Mouse (Mus musculus) layer of hippocampus, postnatal 36 days (tissue): Measurements from ENCODE around the gene Fam210b. TPM values are rescaled to one million over a fixed set of nuclear protein-coding genes. Genes with fewer than 3 reads are reported as not detected.
"Not testable (repeated sequence)": the region's sequence is repeated elsewhere in the genome, so short reads cannot be mapped to it uniquely, and the experiment has no call there.

Experiments used
- DNase-seq, 2 experiments: peaks; one replicate each; pipeline ENCODE4 v3.0.0; 2022
- total RNA-seq, 2 experiments: library from RNA; stranded (reverse); gene quantifications; 2 replicates each; pipeline ENCODE4 v1.2.3; 2021

Fam210b gene
- total RNA-seq, result 10 to 100 TPM; 22.8 to 24.2 TPM

DNA sequence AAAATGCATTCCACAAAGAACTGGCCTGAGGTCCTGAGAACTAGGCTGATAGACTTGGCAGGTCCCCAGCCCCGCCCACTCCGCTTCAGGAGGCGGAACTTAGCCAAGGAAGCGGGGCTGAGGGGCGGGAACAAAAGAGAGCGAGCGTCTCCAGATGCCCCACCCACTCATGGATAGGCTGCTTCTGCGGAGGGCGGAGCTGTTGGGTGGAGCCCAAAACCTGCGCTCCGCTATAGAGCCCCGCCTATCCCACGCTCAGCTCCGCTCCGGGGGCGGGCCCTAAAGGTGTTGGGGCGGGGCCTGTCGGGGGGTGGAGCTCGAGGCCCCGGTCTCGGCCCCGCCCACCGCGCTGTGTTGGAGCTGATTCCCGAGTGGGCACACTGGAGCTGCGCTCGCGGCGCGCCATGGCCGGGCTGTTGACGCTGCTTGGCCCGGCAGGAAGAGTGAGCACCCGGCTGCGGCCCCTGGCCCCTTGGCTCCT, at the start of gene Fam210b:
Gene Fam210b, plus strand, starts transcription at position 308 of the 481 bp plus-strand sequence.
- DNase-seq, result peak; percentile 92 to 95

DNA sequence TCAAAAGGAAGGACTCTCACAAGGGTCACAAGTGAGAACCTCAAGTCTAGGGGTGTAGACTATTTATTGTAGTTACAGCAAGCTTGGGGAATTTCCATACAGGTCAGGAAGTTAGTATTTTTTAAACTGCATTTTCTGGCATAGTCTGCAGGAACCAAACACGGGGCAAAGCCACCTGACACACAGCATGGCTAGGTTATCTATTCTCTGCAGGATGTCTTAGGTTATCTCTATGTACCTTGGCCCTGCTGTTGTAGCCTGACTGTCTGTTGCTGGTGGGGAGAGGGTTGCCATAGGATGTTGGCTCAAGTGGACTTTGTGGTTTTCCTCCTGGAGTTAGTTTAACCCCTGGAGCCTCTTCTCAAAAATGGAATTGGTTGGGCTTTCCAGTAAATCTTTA, 47.3 kb upstream of the Fam210b start:
- DNase-seq, result no peak

DNA sequence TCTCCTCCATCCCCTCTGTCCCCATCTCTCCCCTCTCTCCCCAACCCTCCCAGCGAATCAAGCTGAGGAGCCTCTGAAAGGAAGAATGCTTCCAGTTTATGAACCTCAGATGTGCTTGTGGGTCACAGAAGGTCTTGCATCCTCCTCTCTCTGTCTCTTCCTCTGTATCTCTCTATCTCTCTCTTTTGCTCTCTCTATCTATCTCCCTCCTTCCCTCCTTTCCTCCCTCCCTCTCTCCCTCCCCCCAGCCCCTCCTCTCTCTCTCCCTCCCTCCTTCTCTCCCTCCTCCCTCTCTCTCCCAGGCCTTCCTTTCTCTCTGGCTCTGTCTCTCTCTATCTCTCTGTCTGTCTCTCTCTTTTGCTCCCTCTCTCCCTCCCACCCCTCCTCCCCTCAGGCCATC, 46.8 kb upstream of the Fam210b start:
- DNase-seq, result no peak

DNA sequence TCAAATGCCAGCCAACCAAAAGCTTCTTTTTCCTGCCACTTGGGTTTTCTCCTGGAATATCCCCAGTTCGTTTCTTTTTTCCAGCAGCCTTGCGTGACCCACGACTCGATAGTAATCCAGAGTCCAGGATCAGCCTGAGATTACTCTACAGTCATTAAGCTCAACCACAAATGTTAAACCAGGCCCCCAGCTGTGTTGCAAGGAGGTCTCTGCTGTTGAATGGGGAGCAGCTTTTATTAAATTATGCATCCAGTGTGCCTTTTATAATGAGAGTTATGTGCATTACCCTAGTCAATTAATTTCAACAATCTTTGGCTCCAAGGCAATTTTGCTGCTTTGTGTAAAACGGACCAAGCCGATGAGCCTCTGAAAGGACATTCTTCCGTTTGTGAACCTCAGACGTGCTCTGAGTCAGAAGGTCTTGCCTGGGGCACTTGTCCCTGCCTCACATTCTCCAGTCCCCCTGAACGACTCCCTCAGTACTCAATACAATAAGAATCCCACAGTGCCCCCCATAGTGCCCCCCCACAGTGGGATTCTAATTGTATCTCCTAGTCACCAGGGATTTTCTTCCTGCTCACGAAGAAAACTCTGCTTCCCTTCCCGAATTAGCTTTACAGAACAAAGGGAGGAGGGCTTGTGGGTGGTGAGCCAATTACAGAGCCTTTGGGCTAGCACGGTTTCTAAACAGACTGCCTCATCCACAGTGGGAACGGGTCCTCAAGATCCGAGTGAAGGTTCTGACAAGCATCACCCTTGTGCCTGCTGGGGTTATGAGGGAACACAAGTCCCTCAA, 46.0 kb upstream of the Fam210b start:
- DNase-seq, result no peak

DNA sequence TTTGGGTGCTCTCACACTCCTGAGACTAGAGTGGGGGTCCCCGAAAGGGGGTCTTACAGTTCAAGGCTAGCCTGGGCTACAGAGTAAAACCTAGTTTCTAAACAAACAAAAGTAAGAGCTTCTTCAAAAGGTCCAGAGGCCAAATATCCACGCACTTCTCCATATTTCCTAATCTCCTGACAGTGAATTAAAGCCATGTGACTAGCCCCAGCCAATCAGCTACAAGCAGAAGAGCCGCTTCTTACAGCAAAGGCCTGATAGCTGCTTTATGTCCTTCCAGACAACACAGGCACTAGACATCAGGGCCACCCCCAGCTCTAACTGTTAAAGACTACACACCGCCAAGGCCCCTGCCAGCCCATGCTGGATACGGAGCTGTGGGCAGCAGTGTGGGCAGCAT, 43.0 kb upstream of the Fam210b start:
- no peak for DNase-seq

DNA sequence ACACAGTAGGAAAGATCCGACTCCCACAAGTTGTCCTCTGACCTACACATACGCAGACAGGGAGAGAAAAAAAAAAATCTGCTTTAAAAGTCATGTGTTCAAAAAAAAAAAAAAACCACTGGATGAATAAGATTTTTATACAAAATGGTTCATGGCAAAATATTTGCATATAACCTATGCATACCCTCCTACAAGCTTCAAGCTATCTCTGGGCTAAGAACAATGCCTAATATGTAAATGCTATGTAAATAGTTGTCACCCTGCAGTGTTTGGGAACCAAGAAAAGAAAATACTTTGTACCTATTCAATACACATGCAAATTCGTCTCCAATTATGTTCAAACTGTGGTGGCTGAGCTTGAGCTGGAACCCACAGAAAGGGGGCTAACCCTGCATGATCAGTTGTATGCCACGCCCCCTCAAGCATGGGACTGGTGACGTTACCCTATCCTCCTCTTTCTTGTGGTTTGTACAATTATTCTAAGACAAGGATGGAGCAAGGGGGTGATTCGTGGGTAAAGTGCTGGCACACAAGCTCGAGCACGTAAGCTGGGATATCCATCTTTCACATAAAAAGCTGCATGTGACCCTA, 41.2 kb upstream of the Fam210b start:
- DNase-seq, result no peak

DNA sequence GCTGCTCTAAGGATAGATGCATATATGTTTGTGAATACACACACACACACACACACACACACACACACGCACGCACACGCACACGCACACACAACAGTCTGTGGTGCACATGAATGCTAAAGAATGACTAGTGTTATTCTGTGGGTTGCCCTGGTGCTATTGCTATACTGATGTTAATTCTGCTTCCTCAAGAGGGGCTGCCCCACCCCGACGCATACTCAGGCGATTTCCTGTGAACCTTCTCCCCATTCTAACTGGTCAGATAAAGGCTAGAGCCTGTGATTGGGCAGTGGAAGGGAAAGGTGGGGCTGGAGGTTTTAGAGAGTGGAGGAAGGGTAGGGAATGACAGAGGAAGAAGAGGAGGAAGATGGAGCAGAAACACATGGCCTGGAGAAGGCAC, 39.8 kb upstream of the Fam210b start:
- not testable (repeated sequence) for DNase-seq

DNA sequence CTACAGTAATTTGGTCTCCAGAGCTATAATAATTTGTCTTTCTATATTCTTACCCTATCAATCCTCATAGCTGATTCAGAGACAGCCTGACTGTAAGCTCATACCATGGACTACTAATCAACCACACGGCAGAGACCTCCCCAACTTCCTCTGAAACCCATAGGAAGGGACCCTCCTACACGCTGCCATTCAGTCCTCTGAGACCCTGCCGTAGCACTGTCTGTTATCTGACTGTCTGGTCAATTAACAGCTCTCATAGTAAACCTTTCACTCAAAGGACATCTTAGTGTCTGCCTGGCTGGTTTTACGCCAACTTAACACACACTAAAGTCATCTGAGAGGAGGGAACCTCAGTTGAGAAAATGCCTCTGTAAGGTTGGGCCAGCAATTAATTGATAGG, 38.8 kb upstream of the Fam210b start:
- DNase-seq, result no peak

DNA sequence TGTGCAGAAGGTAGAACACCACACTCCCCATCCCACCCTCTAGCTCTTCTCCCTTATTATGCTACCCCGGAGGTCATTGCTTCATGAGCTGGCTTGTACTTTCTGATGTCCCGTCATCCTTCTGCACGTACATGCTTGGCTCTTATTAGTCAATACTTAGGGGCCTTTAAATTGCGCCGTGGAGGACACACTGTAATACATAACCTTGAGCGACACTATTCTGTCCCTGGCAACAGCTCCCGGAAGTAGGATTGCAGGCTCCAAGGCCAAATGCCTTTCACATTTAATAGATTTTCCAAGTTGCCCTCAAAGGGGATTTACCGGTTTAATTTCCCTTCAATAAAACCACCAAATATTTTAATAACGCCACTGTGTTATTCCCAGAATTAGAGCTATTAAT, 33.6 kb upstream of the Fam210b start:
- no peak for DNase-seq

DNA sequence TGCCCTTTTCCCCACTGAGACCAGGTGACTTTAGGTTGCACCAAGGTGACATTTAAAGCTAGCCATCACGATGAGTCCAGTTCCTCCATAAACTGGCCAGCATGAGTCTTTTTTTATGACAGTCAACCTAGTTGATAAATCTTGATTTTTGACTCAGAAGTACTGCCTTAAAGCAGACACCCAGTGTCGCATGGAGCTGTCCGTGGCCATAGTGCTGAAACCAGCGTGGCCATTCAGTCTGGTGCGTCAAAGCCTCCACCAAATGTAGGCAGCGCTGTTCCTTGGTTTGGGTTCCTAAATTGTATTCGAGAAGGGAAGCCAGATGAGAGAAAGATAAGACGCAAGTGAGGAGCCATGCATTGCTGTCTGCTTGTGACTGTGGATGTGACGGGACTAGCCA, 24.5 kb upstream of the Fam210b start:
- DNase-seq, result no peak

DNA sequence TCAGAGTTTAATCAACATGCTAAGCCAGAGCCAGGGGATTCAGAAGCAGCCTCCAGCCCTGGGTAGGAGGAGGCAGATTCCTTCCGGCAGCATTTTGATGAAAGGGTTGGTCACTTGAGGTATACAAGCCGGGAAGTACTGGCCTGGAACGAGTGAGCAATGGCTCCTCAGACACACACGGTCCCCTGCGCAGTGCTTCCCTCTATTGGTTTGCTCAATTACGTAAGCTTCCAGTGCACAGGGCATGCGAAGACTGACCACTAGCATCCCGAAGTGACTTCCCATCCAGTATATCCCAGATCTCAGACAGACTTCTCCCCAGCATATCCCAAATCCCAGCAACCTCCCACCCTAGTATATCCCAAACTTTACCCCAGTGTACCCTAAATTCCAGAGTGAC, 17.1 kb upstream of the Fam210b start:
- no peak for DNase-seq

DNA sequence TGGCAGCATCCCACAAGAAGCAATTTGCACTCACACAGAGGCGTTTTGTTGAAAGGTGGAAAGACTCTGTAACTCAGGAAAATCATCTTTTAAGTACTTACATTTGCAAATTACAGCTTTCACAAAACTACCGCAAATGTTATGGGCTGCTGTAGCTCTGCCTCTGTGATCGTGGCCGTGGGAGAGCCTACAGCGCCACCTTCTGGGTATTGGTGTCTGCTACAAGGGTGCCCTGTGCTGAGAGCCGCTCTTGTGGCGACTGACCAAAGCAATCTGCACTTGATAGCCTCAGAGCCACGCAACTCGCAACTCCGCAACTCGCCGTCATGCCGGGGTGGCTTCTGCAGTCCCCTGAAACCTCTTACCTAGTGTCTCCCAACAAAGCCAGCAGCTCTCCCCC, 16.2 kb upstream of the Fam210b start:
- peak; percentile 71 to 75 for DNase-seq

DNA sequence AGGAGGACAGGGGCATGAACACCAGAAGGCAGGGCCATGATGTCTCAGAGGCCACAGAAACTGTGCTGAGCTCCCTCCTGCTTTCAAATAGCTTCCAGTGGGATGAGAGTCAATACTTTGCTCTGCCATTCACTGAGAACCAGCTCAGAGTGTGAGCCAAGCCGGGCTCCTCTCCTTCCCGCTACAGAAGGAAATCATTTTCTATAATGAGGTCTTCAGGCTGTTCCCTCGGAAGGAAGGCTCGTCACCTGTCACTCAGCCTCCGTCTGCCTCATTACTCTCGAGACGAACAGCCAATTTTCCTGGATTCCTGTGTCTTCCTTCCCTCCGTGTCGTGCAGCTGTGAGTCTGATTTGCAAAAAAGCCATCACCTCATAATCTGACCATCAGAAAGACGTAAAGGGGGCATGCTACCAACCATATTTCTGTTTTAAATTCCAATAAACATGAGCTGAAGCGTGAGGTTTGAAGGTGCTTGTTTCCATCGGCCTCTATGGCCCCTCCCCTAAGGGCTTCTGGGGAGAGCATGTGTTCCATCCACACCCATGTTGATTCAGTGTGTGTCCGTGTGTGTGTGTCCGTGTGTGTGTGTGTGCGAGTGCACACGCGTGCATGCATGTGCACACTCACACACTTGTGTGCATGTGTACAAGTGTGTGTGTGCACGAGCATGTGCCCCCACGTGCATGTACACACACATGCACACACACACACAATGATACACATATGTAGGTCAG, 7.0 kb upstream of the Fam210b start:
- no peak for DNase-seq

DNA sequence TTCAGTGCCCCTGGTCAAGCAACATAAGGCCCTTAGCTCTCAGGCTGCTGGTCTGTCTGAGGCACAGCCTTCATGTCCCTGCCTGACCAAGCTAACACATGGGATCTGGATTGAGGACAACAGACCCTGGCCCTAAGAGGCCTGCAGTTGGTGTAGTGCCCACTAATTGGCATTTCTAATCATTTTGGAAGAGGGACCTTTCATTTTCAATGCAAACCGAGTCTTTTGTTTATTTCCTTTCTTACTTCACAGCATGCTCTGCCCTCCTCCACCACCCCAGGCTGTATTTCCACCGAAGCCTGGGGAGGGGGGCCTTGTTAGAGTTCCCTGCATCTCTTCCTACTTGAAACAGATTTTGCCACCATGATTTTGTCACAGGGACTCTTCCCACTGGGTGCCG, 4.4 kb upstream of the Fam210b start:
- no peak for DNase-seq

DNA sequence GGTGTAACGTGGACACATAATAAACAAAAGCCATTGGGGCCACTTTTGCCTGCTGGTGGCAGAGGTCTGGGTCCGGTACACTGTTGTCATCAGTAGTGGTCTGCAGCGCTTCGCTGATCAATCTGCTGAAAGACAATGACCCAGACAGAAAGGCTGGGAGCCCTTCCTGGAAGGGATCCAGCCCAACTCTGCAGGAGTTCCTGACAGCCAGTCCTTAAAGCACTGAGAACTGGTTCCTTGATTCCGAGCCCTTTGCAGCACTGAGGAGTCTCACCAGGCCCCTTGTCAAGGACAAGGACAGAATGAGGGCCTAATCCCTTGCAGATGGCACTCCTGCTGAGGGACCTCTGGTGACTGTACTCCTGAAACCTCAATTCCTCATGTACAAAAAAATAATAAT, 3.8 kb upstream of the Fam210b start:
- DNase-seq, result no peak

DNA sequence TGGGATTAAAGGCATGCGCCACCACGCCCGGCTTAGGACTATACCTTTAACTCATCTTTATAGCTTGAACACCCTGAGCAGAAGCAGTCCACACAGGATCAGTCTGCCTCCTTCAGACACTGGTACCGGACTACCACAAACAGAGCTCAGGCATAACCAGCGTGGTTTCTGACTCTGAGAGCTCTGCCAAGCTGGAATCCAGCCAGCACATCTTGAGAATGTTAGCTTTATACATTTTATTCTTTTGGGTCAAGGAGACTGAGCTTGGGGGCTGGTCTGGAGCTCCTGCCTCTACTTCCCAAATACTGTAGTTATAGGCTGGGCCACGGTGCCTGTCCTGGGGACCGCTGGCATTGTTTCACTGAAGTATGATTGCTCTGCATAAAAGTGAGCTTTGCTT, 1.6 kb upstream of the Fam210b start:
- no peak for DNase-seq

DNA sequence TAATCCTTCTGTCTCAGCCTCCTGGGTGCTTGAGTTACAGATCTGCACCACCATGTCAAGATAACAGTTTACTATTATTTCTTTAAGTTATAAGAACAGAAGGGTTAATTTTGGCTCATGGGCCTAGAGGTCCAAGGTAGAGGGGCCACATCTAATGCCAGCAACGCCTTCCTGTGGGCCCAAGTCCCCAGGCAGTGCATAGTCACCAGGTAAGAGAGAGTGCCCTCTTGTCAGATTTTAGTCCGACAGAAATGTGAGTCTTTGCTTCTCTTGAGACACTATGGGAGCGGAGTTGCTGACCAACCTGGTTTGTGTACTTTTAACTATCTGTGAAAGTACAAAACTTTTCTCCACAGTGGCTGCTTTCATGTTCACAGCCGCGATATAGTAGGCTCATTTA, 696 bp upstream of the Fam210b start:
- DNase-seq, result no peak

DNA sequence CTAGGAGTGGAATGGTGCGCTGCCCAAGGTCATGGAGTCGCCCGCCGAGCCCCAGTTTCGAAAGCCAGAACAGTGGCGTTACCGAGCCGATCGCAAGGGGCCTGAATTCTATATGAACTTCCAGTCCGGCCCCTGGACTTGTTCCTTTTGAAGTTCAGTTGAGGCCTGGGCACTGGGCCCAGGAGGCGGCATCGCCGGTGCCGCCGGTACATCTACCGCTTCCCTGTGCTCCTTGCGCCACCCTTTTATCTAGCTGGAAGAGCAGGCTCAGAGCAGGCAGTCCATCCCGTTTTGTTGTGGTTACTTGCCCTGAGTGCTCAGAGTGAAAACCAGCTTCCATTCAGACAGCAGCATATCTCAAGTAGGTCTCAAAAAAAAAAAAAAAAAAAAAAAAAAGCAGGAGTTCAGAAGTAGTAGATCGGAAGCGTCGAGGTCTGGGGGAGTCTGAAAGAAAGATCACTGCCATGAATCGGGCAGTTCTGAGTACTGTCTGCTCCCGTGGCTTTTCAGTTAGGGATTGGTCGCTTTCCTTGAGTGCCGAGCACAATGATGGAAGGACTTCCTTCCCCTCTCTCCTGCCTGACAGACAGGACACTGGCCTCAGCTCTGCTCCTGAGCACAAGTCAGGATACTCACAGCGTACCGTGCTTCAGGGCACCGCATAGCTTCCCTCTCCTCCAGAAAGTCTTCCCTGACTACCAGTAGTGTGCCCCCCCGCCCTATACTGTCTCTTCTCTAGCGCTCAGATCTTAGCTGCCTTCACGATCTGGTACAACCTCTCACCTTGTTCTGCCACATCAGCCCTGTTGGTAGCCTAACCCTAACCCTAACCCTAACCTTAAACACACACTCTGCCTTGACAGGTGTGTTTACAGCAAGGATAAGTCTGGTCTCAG, 917 bp downstream of the Fam210b start:
- peak in 1 of 2 experiments; percentile 34 for DNase-seq

DNA sequence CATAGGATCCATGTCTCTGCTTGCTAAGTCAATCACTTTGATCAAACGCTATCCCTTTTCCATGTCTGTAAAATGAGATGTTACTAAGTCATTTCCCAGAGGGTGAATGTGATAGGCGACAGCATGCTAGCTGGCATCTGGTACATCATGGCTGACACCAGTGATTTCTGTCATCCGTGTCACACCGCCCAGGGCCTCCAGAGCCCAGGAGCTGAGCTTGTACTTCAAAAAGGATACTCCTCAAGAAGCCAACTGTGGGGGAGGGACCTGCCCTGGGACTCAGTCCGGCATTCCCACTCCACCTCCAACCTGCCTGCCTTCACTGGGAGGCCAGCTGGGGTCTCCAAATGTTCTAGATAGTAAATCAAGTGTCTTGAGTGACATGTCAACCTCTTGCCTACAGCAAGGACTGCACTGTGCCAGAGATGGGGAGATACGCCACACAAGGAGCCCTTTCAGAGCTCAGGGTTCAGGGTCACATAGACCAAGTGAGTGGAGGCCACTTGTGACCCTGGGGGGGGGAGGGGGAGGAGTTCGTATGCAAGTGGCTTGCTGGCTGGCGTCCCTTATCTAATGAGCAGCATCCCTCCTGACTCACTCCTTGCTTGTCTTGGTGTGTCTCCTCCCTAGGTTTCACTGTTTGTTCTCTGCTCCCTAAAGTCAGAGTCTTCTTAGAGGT, 1.7 kb downstream of the Fam210b start:
- DNase-seq, result no peak

DNA sequence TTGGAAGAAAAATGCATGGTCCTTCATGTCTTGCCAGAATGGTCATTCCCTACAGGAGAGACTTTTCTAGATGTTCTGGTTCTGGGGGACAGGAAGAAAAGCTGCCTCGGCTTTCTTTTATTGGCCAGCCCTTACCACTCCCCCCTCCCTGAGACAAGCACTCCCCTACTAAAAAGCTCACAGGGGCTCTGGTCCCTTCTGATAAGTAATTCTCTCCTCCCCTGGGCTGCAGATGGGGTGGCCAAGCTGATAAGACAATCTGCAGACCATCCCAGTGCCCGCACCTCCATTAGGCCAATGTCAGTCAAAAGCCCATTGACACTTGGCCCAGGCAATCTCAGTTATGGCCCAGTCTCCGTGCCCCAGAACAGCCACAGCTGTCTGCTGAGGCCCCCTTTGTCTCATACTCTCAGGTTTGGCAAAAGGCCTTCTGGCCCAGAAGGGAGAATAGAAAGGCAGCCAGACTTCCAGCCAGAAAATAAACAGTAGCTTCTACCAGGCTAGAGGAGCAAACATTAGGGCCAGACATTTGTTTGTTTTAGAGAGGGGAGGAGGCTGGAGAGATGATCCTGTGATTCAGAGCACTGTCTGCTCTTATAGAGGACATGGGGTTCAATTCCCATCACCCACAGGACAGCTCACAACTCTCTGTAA, 3.1 kb downstream of the Fam210b start:
- peak; percentile 27 to 33 for DNase-seq

DNA sequence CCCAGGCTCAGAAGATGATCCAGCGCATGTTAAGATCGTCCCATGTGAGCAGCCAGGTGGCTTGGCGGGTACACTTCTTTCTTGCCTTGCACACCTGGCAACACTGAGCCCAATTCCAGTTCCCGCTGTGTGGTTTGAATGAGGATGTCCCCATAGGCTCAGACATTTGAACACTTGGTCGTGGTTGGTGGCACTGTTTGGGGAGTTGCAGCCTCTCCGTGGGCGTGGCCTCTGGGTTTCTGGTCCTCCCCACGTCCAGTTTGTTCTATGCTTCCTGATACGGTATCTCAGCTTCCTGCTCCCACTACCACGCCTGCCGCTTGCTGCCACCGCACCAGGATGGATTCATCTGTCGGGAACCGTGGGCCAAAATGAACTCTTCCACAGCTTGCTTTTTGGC, 4.4 kb downstream of the Fam210b start:
- DNase-seq, result no peak
